Mouse (Mus musculus) olfactory bulb, adult 2 months (tissue): ENCODE results near the gene Hmg20b.

ENCODE experiments used
- CTCF ChIP-seq: fragments of 200-500 bp; IDR thresholded peaks from 2 replicates; pipeline ENCODE4 v1.5.1; 2012; ENCODE audit warnings: low read depth, mild to moderate bottlenecking, low read length, moderate library complexity; ENCODE audit not compliant: insufficient read depth
- POLR2A ChIP-seq: fragments of 200-500 bp; IDR thresholded peaks from 2 replicates; pipeline ENCODE4 v1.6.1; 2012; ENCODE audit warnings: mild to moderate bottlenecking, low read depth, low read length, moderate library complexity; ENCODE audit not compliant: insufficient read depth

DNA sequence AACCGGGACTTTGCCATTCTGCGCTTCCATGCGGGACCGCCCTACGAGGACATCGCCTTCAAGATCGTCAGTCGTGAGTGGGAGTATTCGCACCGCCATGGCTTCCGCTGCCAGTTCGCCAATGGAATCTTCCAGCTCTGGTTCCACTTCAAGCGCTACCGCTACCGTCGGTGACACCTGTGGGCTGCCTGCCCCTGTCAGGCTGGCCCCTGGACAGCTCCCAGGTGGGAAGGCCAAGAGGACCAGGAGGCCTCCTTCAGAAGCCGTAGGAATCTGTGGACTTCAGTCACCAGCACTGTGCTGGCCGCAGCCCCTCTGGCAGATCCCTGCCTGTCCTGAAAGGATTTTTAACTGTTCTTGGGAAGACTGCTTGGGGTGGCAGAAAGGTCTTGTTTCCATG lies 24.5 kb downstream of the Hmg20b start:
- TF ChIP-seq CTCF (no peak), POLR2A (no peak)
